Mouse (Mus musculus) liver, adult 2 months (tissue): ENCODE data around the gene Tmem145. TPM values are rescaled to one million over a fixed set of nuclear protein-coding genes. Genes with fewer than 3 reads are reported as not detected.

Experiments used
- DNase-seq: peaks from one replicate; pipeline ENCODE4 v3.0.0-alpha.2; 2011; ENCODE audit warnings: low read depth, low spot score; ENCODE audit errors: extremely low read depth
- H3K27ac ChIP-seq: fragments of 200-500 bp; replicated peaks from 2 replicates; pipeline ENCODE4 v1.5.1; 2012; ENCODE audit warnings: low read depth, mild to moderate bottlenecking, control low read depth, inconsistent platforms, low read length; ENCODE audit not compliant: insufficient read depth
- H3K27me3 ChIP-seq: fragments of 200-500 bp; 2 replicates; pipeline ENCODE4 v1.6.1; 2012; ENCODE audit warnings: mild to moderate bottlenecking, moderate library complexity, low read length, inconsistent platforms; ENCODE audit not compliant: control insufficient read depth, insufficient read depth
- H3K36me3 ChIP-seq: fragments of 200-500 bp; 2 replicates; pipeline ENCODE4 v1.6.1; 2012; ENCODE audit warnings: low read length, inconsistent platforms; ENCODE audit not compliant: control insufficient read depth, insufficient read depth
- H3K4me1 ChIP-seq: fragments of 200-500 bp; 2 replicates; pipeline ENCODE4 v1.6.1; 2011; ENCODE audit warnings: low read length; ENCODE audit not compliant: control insufficient read depth, insufficient read depth
- H3K4me3 ChIP-seq: fragments of 200-500 bp; 2 replicates; pipeline ENCODE4 v1.5.1; 2011; ENCODE audit warnings: low read depth, mild to moderate bottlenecking, control low read depth, low read length, moderate library complexity; ENCODE audit not compliant: insufficient read depth
- H3K79me2 ChIP-seq: fragments of 200-500 bp; 2 replicates; pipeline ENCODE4 v1.6.1; 2012; ENCODE audit warnings: inconsistent platforms, mild to moderate bottlenecking, low read length, moderate library complexity; ENCODE audit not compliant: control insufficient read depth, insufficient read depth
- H3K9ac ChIP-seq: fragments of 200-500 bp; 2 replicates; pipeline ENCODE4 v1.6.1; 2012; ENCODE audit warnings: low read depth, mild to moderate bottlenecking, control low read depth, inconsistent platforms, low read length
- CTCF ChIP-seq: fragments of 200-500 bp; IDR thresholded peaks from 2 replicates; pipeline ENCODE4 v1.5.1; 2011; ENCODE audit warnings: low read depth, low read length, control low read depth
- POLR2A ChIP-seq: fragments of 200-500 bp; IDR thresholded peaks from 2 replicates; pipeline ENCODE4 v1.6.1; 2011; ENCODE audit warnings: low read length, control low read depth; ENCODE audit not compliant: insufficient read depth; ENCODE audit errors: extremely low read depth
- WGBS: fragments of 180-500 bp; shearing (Covaris S2); methylation state at CpG from one replicate; pipeline ENCODE4 v1.1.7; 2018; 5-methylcytosine and 5-hydroxymethylcytosine counted together
- polyA plus RNA-seq: library from polyadenylated mRNA; depleted of rRNA; stranded (reverse); fragments of >200 nt; gene quantifications from 2 replicates; pipeline ENCODE4 v1.2.3, GENCODE M21; 2012
- total RNA-seq: library from RNA; depleted of rRNA; stranded (reverse); fragments of >200 nt; gene quantifications from 2 replicates; pipeline ENCODE4 v1.2.3, GENCODE M21; 2014

Tmem145 gene
- total and polyA plus RNA-seq, 2 experiments: not detected

- H3K27me3 ChIP-seq: no peaks in the 10 kb centered on the region
- H3K9ac ChIP-seq: peak within 1 kb of the TSS; percentile 84
- peaks cover 27% of the 10 kb centered on the region for H3K79me2 ChIP-seq
- no peaks in the 10 kb centered on the region for H3K36me3 ChIP-seq
- peak within 1 kb of the TSS; percentile 73 for H3K4me3 ChIP-seq
- WGBS: 1% methylated on average over 29 of the region's 29 CpGs
- peak; percentile 98 for DNase-seq
- TF ChIP-seq CTCF: no peak
- TF ChIP-seq POLR2A: peak; percentile 47; the same call in 1 of the 2 replicates
- H3K27ac ChIP-seq: peak within 1 kb of the TSS; percentile 96
- peaks cover 11% of the 10 kb centered on the region for H3K4me1 ChIP-seq
Observed at GRCm38 (mm10) chr7:25267301-25267750, 38.6 kb upstream of the Tmem145 start, which contains the start of gene Cic. Gene Cic, plus strand, starts transcription at chr7:25267704.

GRCm38 (mm10) chr7:25267751-25268463 lies 38.0 kb upstream of the Tmem145 start:
- DNase-seq: peak; percentile 100
- no peaks in the 10 kb centered on the region for H3K36me3 ChIP-seq
- H3K27ac ChIP-seq: peak overlapping the region; percentile 96
- no peaks in the 10 kb centered on the region for H3K27me3 ChIP-seq
- TF ChIP-seq CTCF (no peak), POLR2A (no peak)
- peak overlapping the region; percentile 73 for H3K4me3 ChIP-seq
- peaks cover 11% of the 10 kb centered on the region for H3K4me1 ChIP-seq
- H3K9ac ChIP-seq: peak overlapping the region; percentile 84
- under 1% methylated on average over 33 of the region's 33 CpGs for WGBS
- H3K79me2 ChIP-seq: peaks cover 31% of the 10 kb centered on the region

- peak overlapping the region; percentile 73 for H3K4me3 ChIP-seq
- H3K27me3 ChIP-seq: no peaks in the 10 kb centered on the region
- H3K9ac ChIP-seq: peak overlapping the region; percentile 83
- H3K79me2 ChIP-seq: peaks cover 36% of the 10 kb centered on the region
- no peaks in the 10 kb centered on the region for H3K36me3 ChIP-seq
- no peak for DNase-seq
- no peak for TF ChIP-seq CTCF
- TF ChIP-seq POLR2A: no peak
- WGBS: under 1% methylated on average over 7 of the region's 7 CpGs
- peak overlapping the region; percentile 57 for H3K27ac ChIP-seq
- H3K4me1 ChIP-seq: peaks cover 11% of the 10 kb centered on the region
Observed at GRCm38 (mm10) chr7:25268588-25268987, 37.3 kb upstream of the Tmem145 start.

- H3K27me3 ChIP-seq: no peaks in the 10 kb centered on the region
- H3K79me2 ChIP-seq: peaks cover 36% of the 10 kb centered on the region
- H3K9ac ChIP-seq: peak overlapping the region; percentile 83
- no peaks in the 10 kb centered on the region for H3K36me3 ChIP-seq
- H3K27ac ChIP-seq: peak overlapping the region; percentile 11; the same call in 1 of the 2 replicates
- H3K4me1 ChIP-seq: peaks cover 11% of the 10 kb centered on the region
- TF ChIP-seq POLR2A: no peak
- no peak for TF ChIP-seq CTCF
- peak; percentile 19 for DNase-seq
- H3K4me3 ChIP-seq: peak overlapping the region; percentile 73; the same call in 1 of the 2 replicates
- 18% methylated on average over 4 of the region's 4 CpGs for WGBS
Observed at GRCm38 (mm10) chr7:25269029-25269428, 36.9 kb upstream of the Tmem145 start.

GRCm38 (mm10) chr7:25269545-25270271 lies 36.2 kb upstream of the Tmem145 start:
- Histone ChIP-seq H3K27ac (no peak overlapping the region), H3K4me3 (no peak overlapping the region; the same call in 1 of the 2 replicates), H3K27me3 (no peaks in the 10 kb centered on the region), H3K4me1 (peaks cover 8% of the 10 kb centered on the region), H3K36me3 (no peaks in the 10 kb centered on the region), H3K79me2 (peaks cover 36% of the 10 kb centered on the region), H3K9ac (no peak overlapping the region)
- DNase-seq: no peak
- WGBS: 72% methylated on average over 8 of the region's 8 CpGs
- no peak for TF ChIP-seq POLR2A
- TF ChIP-seq CTCF: no peak
